Mouse (Mus musculus) spleen, postnatal 36 days (tissue): ENCODE data around the gene Kcnh7.

Experiments used
- DNase-seq, 2 experiments: peaks; one replicate each; pipeline ENCODE4 v3.0.0; 2022; ENCODE audit warnings: low spot score in 2 of 2, mixed read lengths in 1 of 2

The Kcnh7 gene

GRCm38 (mm10) chr2:62935273-62935874, 248.7 kb downstream of the Kcnh7 start:
- no peak for DNase-seq

GRCm38 (mm10) chr2:62928494-62928893, 255.6 kb downstream of the Kcnh7 start:
- no peak for DNase-seq

DNA sequence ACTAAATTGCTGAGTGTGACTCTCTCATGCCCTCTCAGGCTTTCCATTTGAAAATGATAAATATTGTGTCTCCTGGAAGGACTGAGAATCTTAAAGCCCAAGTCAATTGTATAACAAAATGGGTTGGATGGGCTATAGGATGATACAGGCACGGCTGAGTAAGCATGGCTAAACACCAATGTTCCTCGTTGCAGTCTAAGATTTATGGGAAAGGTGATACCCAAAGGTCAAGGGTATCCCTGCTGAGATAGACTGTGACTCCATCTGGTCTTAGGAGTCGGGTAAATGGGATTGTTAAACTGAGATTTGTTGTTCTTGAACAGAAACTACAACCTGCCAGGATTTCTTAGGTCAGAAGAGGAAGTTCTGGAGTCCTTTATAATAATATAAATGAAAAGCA, 256.0 kb downstream of the Kcnh7 start:
- no peak for DNase-seq

GRCm38 (mm10) chr2:62923803-62924202, 260.3 kb downstream of the Kcnh7 start:
- DNase-seq: no peak

DNA sequence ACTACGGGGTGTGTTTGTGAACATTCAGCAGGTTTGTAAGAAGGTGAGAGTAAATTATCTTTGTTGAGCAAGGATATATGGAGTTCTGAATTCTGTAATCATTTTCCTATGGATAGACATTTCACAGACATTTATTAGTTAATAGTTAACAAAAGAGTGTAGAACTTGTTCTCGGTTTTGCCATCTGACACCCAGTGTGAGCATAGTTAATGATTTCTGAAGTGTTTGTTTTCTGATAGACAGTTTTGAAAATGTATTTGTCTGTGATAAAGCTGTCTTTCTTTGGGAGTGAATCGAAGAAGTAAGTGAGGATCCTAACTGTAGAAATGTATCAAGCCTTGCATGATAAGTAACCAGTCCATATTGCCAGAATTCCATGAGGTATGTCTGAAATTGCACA, 276.4 kb downstream of the Kcnh7 start:
- DNase-seq: no peak

DNA sequence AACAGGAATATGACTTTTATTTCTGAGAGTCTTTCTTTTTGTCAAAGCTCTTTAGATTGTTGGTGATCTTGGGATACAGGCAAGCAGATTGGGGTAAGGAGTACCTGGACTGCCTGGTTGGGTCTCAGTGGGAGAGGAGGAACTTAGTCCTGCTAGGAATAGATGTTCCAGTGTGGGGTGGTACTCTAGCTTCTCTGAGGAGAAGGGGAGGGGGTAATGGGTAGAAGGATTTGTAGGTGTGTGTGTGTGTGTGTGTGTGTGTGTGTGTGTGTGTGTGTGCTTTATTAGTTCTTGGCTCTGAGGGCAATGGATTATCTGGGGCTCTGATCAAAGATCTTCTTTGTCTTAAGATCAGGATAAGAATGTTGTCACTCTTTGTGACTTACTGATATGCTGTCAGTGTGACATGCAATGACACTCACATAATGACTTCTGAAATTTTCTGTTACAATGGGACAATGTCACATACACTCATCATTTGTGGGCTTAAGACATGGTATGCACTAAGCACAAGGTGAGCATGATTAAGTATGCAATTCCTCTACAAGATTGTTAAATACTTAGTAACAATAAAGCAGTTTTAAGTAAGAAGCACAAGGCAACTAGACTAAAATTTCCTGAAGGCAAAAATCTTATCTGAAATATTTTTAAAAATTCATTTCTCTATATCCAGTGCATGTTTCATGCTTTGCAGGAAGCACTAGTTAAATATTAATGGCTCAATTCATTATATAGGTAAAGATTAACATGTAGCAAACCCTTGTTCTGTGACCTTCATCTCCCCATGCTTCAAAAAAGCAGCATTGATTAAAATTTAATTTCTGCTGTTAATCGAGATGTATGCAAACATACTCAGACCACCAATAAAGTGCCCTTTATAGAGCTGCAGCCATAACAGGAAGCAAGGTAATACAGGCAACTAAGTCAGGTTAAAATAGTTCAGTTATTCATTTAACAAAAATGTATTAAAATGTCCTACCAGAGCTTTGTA, 281.4 kb downstream of the Kcnh7 start:
- DNase-seq: no peak

DNA sequence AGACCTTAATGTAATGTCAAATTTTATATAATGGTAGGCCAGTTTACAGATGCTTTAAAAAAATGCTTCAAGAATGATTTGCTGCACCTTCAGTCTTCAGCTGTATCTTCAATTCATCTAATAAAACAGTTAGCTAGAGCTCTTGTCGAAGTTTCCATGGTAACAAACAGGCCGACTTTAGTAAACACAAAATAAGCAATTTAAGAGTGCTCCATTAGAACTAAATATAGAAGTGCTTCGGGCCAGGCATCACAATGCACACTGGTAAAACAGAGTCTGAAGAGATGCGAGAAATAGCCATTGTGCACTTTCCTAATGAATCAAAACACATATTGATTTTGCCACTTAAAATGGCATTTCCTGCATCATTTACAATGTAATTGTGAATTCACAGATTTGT, 305.3 kb downstream of the Kcnh7 start:
- no peak for DNase-seq

DNA sequence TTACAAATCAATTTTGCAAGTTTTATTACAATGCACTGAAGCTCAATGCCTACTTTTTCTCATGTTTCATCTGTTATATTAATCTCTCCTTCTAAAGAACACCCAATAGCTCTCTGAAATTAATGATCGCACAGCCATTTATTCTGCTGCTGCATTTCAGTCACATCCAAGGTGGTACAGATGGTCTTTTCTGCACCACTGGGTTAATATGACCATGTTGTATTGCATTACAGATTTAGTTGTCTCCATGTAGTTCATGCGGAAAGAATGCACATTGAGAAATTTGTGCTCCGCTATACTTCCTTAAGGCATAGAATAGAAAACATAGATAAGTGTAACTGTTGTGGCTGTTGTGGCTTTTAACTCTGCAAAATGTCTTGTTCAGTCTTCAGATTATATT, 328.7 kb downstream of the Kcnh7 start:
- DNase-seq: no peak

DNA sequence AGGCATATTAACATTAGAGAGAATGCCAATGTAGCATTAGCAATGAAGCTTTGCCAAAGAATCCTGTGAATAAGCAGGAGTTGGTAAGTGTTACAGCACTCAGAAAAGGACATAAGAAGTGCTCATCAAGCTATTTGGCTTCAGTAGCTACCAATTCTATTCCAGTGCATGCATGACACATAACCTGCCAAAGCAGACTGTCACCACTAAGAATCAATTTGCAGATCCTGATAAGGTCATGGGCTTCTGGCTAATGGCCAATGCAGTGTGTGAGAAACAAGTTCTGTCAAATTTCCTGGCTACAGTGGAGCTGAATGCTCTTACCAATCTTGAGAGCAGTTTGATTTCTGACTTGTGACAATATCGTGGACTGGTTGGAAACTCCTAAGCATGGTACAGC, 341.5 kb downstream of the Kcnh7 start:
- DNase-seq: no peak

GRCm38 (mm10) chr2:62834261-62834660, 349.8 kb downstream of the Kcnh7 start:
- no peak for DNase-seq

DNA sequence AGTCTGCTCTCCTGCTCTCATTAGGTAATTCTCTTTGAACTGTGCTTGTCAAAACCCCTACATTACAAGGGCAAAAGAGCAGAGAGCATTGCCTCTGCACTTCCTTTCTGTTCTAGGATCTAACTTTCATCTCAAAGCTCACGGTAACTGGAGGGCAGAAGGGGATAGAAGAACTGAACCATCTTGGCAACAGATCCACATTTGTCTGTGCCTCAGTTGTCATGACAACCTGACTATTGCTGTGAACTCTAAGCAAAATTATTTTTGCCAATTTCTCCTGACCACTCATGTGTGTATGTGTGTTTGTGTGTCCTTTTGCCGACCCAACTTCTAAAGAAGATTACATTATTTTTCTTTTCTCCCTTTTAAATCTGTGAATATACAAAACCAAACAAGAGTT, 364.9 kb downstream of the Kcnh7 start:
- DNase-seq: no peak

DNA sequence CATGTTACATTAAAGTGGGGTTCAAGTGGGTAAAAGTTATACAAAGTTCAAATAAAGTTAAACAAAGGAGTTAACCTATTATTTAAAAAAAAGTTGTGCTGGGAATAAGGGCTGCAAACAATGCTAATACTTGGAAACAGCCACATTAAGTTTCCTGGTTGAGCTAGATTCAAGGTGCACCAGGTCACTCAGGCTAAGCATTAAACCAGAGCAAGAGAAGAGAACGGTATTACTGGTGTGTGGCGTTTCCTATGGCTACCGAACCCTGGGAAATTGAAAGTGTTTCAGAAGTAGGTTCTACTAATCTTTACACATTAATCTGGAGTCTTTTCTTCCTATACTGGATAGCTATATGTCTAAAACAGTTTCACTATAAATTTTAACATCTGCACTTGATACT, 368.1 kb downstream of the Kcnh7 start:
- no peak for DNase-seq

DNA sequence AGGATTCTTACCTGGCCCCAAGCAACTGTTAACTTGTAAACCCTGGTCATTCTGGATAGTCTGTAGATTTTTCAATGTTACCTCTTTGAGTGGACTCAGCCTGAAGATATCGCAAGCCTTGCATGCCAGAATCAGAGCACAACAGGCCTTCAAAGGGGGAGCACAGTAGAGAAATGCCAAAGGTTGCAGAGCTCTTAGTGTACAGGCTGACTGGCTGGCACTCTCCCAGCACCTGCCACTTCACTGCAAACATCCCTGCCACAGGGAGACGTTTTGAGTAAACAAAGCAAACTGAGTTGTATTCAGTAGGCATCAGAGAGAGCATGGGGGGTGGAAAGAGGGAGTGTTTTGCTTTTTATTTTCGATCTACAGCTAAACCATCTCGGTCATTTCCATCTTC, 375.3 kb downstream of the Kcnh7 start:
- no peak for DNase-seq

GRCm38 (mm10) chr2:62807476-62807882, 376.6 kb downstream of the Kcnh7 start:
- DNase-seq: no peak

DNA sequence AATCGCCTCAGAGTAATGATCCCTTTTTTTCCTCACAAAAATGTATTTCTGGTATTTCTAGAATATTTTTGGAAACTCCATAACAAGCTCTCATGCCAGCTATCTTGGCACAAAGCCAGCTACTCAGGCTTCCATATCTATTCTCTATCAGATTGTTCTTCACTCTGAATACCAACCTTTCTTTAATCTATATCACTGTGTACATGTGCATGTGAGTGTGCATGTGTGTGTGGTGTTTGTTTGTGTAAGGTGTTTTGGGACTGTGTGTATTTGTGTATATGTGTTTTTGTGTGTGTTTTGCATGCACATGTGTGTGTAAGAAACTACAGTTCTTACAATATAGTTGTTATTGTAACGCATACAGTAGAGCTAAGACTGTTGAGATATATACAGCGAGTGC, 377.2 kb downstream of the Kcnh7 start:
- no peak for DNase-seq

GRCm38 (mm10) chr2:62804030-62804429, 380.1 kb downstream of the Kcnh7 start:
- no peak for DNase-seq

DNA sequence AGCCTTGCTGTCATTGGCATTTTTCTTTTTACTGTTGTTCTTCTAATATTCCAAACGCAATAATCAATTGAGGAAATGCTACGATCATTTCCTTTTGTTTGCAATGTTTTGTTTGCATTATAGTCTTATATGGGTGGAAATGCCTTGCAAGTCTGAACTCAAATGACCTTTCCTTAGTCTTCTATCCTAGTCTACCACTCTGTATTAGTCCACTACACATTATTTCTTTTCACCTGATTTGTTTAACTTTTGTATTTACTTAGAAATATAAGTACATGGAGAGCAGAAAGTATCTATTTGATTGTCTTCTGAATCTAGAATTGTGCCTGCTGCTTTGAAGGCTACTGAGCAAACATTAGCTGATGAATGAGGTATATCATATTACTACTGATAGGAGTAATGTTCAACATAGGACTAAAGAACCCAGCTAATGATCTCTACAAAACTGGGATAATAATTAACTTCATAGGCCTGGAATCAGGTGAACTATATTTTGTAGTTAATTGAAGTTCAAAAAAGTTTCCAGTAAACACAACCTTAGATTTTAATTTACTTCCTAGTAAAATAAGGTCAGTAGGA, 399.5 kb downstream of the Kcnh7 start:
- DNase-seq: no peak

GRCm38 (mm10) chr2:62746256-62746655, 437.8 kb downstream of the Kcnh7 start:
- DNase-seq: no peak

DNA sequence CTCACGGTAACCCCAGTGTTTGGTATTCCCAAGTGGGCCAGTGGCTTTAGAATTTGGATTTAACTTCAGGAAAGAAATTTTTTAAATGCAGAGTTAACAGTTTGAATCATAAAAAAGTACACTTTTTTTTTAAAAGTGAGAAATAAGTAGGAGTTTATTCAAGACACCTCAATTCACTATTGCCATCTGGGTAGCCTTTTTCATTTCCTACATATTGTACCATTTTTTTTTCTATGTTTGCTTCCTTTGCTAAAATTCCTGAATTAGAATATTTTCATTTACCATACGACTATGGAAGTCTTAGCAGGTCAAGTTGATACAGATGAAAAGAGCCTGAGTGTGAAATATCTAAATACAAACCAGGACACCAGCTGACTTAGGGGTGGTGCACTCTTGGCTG, 441.0 kb downstream of the Kcnh7 start:
- no peak for DNase-seq

GRCm38 (mm10) chr2:62730671-62731070, 453.4 kb downstream of the Kcnh7 start:
- DNase-seq: no peak

DNA sequence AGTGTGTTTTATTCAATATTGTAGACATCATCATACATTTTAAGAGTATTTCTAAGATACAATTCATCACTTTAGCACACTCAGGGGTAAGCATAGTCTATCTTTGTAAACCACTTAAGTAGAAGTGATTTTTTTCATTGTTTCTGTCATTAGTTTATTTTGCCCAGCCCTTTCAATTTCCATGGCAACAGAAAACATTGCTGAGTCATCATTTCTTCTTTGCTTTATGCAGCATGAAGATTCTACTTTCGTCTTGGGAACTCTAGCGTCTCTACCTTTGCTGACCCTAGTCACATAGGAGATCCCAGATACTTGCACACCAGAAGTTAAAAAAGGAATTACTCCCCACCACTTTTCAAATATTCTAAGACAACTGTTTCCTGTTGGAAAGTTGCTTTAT, 456.4 kb downstream of the Kcnh7 start:
- no peak for DNase-seq

DNA sequence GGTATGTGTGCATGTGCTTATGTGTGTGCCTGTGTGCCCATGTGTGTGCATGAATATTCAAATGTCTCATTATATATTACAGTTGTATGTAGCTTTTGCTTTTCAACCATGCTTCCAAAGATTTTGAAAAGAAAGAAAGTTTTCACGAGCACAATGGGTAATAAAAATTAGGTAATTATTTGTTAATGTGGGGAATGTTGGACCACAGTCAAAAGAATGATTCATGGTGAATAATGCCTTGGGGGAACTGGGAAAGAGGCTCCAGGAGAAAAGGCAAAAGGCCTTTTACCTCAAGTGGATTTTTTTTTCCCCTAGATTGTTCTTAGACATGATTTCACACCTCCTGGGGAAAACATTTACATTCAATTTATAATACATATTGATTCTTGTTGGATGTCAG, 458.1 kb downstream of the Kcnh7 start:
- DNase-seq: no peak

- DNase-seq: no peak
Observed at GRCm38 (mm10) chr2:62718411-62718810, 465.7 kb downstream of the Kcnh7 start.
